Mouse (Mus musculus) stomach, postnatal 0 days (tissue): ENCODE data around the gene Insm1.
A peak's percentile ranks its signal among the peaks of the same experiment; 100 is the strongest.

ENCODE experiments used
- CTCF ChIP-seq: IDR thresholded peaks from 2 replicates; pipeline ENCODE4 v1.5.1; 2016; ENCODE audit warnings: antibody characterized with exemption, low read depth, mild to moderate bottlenecking, moderate library complexity
- EP300 ChIP-seq: optimal IDR thresholded peaks from 2 replicates; pipeline ENCODE3; 2016; ENCODE audit warnings: antibody characterized with exemption

DNA sequence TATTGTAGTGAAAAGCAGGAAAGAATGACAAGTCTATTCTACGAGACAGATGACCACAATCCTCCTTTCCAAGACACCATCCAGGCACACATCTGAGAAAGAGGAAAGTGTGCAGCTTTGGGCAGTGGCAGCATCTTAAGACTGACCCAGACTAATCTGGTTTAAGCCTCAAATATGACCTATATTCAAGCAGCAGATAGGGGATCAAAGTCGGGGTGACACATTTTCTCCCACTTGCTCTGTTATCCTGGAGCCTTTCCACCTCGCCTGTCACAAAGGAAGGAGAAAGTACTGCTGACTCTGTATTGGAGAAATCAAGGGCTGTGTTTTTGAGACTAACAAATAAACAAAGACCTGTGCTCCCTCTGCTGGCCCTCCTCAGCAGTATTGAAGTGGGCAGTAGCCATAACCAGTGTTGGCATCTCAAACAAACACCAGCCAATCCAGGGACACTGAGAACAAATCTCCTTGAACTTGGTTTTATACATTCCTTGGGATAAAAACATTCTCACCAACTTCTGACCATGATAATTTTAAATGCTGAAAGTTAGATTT lies 34.7 kb downstream of the Insm1 start:
- TF ChIP-seq CTCF = peak; percentile 55
- no peak for TF ChIP-seq EP300
